16 mouse cellular contexts compared by ENCODE assay signal in genomic region chr4:65285165-65285564, GRCm38 (mm10).
"Had no signal": no experiment of that assay in that cellular context is flagged by ENCODE, and none has a peak within 500 bp of the region (broad histone marks: within the 10 kb centered on the region; RNA-seq: fewer than 3 reads in every experiment).

No protein-coding gene starts in this region.

- H3K36me3 ChIP-seq: limb, embryonic 12.5 days; limb, embryonic 15.5 days; midbrain, embryonic 12.5 days; neural tube, embryonic 13.5 days had no signal

- H3K9ac ChIP-seq: limb, embryonic 12.5 days; limb, embryonic 15.5 days; midbrain, embryonic 12.5 days; neural tube, embryonic 13.5 days had no signal

- H3K4me1 ChIP-seq: limb, embryonic 15.5 days had no signal

- DNase-seq: kidney, adult 2 months; kidney, postnatal 10 days; kidney, postnatal 36 days; left cerebral cortex, postnatal 4 days; lung, adult 2 months; retina, postnatal 1 day; thymus, adult 18-20 months; thymus, postnatal 36 days had no signal

- H3K4me2 ChIP-seq: limb, embryonic 12.5 days; limb, embryonic 15.5 days; midbrain, embryonic 12.5 days; neural tube, embryonic 13.5 days had no signal

- H3K4me3 ChIP-seq: limb, embryonic 12.5 days; limb, embryonic 15.5 days; midbrain, embryonic 12.5 days; myocyte; neural tube, embryonic 13.5 days had no signal

- H3K9me3 ChIP-seq: limb, embryonic 12.5 days; limb, embryonic 15.5 days; midbrain, embryonic 12.5 days; neural tube, embryonic 13.5 days had no signal

- H3K27me3 ChIP-seq: limb, embryonic 12.5 days; limb, embryonic 15.5 days; neural tube, embryonic 13.5 days had no signal

- ATAC-seq: intestine, postnatal 0 days; lung, postnatal 0 days; midbrain, embryonic 16.5 days had no signal

- H3K27ac ChIP-seq: limb, embryonic 12.5 days; limb, embryonic 15.5 days; midbrain, embryonic 12.5 days; neural tube, embryonic 13.5 days had no signal
